Mouse (Mus musculus) heart, embryonic 13.5 days (tissue): ENCODE data around the gene Cypt12. TPM values are rescaled to one million over a fixed set of nuclear protein-coding genes. Genes with fewer than 3 reads are reported as not detected.

Source experiments
- ATAC-seq: fragments of 200-750 bp; cut with Nextera tagmentation; 2 replicates; pipeline ENCODE4 v1.8.0; 2017; ENCODE audit warnings: moderate TSS enrichment; ENCODE audit not compliant: insufficient number of reproducible peaks, low FRiP score, low TSS enrichment; ENCODE audit errors: extremely low read depth
- H3K27ac ChIP-seq: fragments of 300-500 bp; sonication (generic); replicated peaks from 2 replicates; pipeline ENCODE4 v1.5.1; 2015; ENCODE audit warnings: moderate library complexity, mild to moderate bottlenecking, inconsistent platforms
- H3K27me3 ChIP-seq: fragments of 300-500 bp; sonication (generic); replicated peaks from 2 replicates; pipeline ENCODE4 v1.6.1; 2015; ENCODE audit warnings: mild to moderate bottlenecking, inconsistent platforms
- H3K36me3 ChIP-seq: fragments of 300-500 bp; sonication (generic); 2 replicates; pipeline ENCODE4 v1.6.1; 2015; ENCODE audit warnings: mild to moderate bottlenecking, inconsistent platforms
- H3K4me1 ChIP-seq: fragments of 300-500 bp; sonication (generic); 2 replicates; pipeline ENCODE4 v1.6.1; 2015; ENCODE audit warnings: inconsistent platforms
- H3K4me2 ChIP-seq: fragments of 300-500 bp; sonication (generic); 2 replicates; pipeline ENCODE4 v1.6.1; 2015; ENCODE audit warnings: inconsistent platforms, mild to moderate bottlenecking, moderate library complexity
- H3K4me3 ChIP-seq: fragments of 300-500 bp; sonication (generic); 2 replicates; pipeline ENCODE4 v1.5.1; 2015; ENCODE audit warnings: moderate library complexity, mild to moderate bottlenecking, inconsistent platforms
- H3K9ac ChIP-seq: fragments of 300-500 bp; sonication (generic); 2 replicates; pipeline ENCODE4 v1.6.1; 2015; ENCODE audit warnings: inconsistent platforms, mild to moderate bottlenecking, moderate library complexity
- H3K9me3 ChIP-seq: fragments of 300-500 bp; sonication (generic); 2 replicates; pipeline ENCODE4 v1.6.1; 2016; ENCODE audit warnings: inconsistent platforms
- WGBS: fragments of 180-500 bp; shearing (Covaris S2); methylation state at CpG from one replicate; pipeline ENCODE4 v1.1.7; 2015; ENCODE audit warnings: mixed read lengths; 5-methylcytosine and 5-hydroxymethylcytosine counted together
- polyA plus RNA-seq: library from polyadenylated mRNA; unstranded; fragments of >200 nt; fragmentation: Nextera tagmentation; extraction: Ambion mirVana; gene quantifications from 2 replicates; pipeline ENCODE4 v1.2.1, GENCODE M21; 2015

Cypt12 gene
- not detected in 2 replicates for polyA plus RNA-seq

DNA sequence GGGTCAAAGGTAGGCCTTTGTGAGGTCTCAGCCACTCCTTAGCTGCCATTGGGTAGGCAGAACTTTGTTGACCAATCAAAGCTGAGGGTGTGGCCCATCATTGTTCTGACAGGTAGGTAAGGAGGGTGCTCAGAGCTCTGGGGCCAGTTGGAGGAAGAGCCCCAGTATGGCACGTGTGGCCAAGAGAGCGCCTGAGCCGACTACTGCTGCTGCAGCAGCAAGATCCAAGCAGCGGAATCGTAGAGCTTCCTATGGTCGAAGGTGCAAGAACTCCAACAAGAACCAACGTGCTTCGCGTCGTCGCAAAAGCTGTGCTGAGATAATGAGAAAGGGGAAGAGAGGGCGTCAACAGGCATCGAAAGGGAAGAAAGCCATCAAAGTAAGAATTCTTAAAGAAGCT is at the start of gene Cypt12:
Gene Cypt12, plus strand, starts transcription at position 112 of the 400 bp plus-strand sequence.
- Histone ChIP-seq H3K9ac (no peak within 1 kb of the TSS), H3K27ac (no peak within 1 kb of the TSS), H3K9me3 (no peaks in the 10 kb centered on the region), H3K36me3 (no peaks in the 10 kb centered on the region), H3K4me3 (no peak within 1 kb of the TSS), H3K4me1 (no peaks in the 10 kb centered on the region), H3K27me3 (no peaks in the 10 kb centered on the region), H3K4me2 (no peak within 1 kb of the TSS)
- no peak for ATAC-seq
- WGBS = 83% methylated on average over 13 of the region's 13 CpGs

- Histone ChIP-seq H3K9me3 (no peaks in the 10 kb centered on the region), H3K36me3 (no peaks in the 10 kb centered on the region), H3K27me3 (no peaks in the 10 kb centered on the region), H3K27ac (no peak overlapping the region), H3K4me1 (no peaks in the 10 kb centered on the region), H3K4me2 (no peak overlapping the region), H3K9ac (no peak overlapping the region), H3K4me3 (no peak overlapping the region)
- ATAC-seq = no peak
Measured at GRCm38 (mm10) chr3:17913796-17914195, 34.4 kb upstream of the Cypt12 start.

DNA sequence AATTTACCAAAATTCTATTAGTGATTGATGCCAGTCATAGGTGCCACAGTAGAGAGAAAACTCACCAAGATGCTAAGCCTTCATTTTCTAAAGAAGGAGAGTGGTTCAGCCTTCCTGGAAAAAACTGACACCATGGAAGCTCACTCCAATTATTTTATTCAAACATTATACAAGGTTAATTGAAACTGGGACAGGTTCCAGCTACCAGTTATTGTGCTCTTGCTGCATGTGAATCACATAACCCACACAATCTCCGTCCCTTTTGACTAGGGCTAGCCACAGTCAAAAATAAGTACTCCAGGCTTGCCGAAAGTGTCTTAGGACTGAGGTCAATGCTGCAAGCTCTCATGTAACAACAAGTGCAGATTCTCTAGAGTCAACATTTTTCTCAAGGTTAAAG is 8.0 kb upstream of the Cypt12 start:
- no peak overlapping the region for H3K4me3 ChIP-seq
- ATAC-seq = no peak
- H3K36me3 ChIP-seq = no peaks in the 10 kb centered on the region
- no peaks in the 10 kb centered on the region for H3K4me1 ChIP-seq
- H3K27ac ChIP-seq = no peak overlapping the region
- WGBS = 68% methylated on average over 2 of the region's 2 CpGs
- H3K4me2 ChIP-seq = no peak overlapping the region
- no peaks in the 10 kb centered on the region for H3K9me3 ChIP-seq
- H3K9ac ChIP-seq = no peak overlapping the region
- H3K27me3 ChIP-seq = no peaks in the 10 kb centered on the region
